Mouse (Mus musculus) stomach, postnatal 0 days (tissue): Measurements from ENCODE around the gene Psmb2.

Experiments
- CTCF ChIP-seq: IDR thresholded peaks from 2 replicates; pipeline ENCODE4 v1.5.1; 2016; ENCODE audit warnings: antibody characterized with exemption, low read depth, mild to moderate bottlenecking, moderate library complexity
- EP300 ChIP-seq: optimal IDR thresholded peaks from 2 replicates; pipeline ENCODE3; 2016; ENCODE audit warnings: antibody characterized with exemption

- TF ChIP-seq CTCF (no peak), EP300 (no peak)
Observed at GRCm38 (mm10) chr4:126639339-126639738, 38.1 kb upstream of the Psmb2 start.
